Mouse (Mus musculus): ENCODE data around the gene Terf2.
A peak's percentile ranks its signal among the peaks of the same experiment; 100 is the strongest.

The Terf2 gene

GRCm38 (mm10) chr8:107096366-107097036 lies at the start of gene Terf2:
Gene Terf2, minus strand, starts transcription at chr8:107096547.
- peak; percentile 97 for DNase-seq

GRCm38 (mm10) chr8:107143501-107143900 lies 47.2 kb upstream of the Terf2 start:
- no peak for DNase-seq

GRCm38 (mm10) chr8:107142539-107142938 lies 46.2 kb upstream of the Terf2 start:
- no peak for DNase-seq

GRCm38 (mm10) chr8:107139704-107140470 lies 43.5 kb upstream of the Terf2 start:
- DNase-seq: no peak

GRCm38 (mm10) chr8:107138338-107138737 lies 42.0 kb upstream of the Terf2 start:
- no peak for DNase-seq

- no peak for DNase-seq
Measured at GRCm38 (mm10) chr8:107137591-107137990, 41.2 kb upstream of the Terf2 start.

GRCm38 (mm10) chr8:107136003-107136612 lies 39.8 kb upstream of the Terf2 start:
- no peak for DNase-seq

- DNase-seq: no peak
Measured at GRCm38 (mm10) chr8:107133881-107134280, 37.5 kb upstream of the Terf2 start.

GRCm38 (mm10) chr8:107132581-107133491 lies 36.5 kb upstream of the Terf2 start:
- no peak for DNase-seq

- no peak for DNase-seq
Measured at GRCm38 (mm10) chr8:107130028-107130427, 33.7 kb upstream of the Terf2 start.

- no peak for DNase-seq
Measured at GRCm38 (mm10) chr8:107129171-107130025, 33.1 kb upstream of the Terf2 start.

GRCm38 (mm10) chr8:107124343-107124742 lies 28.0 kb upstream of the Terf2 start:
- no peak for DNase-seq

GRCm38 (mm10) chr8:107123063-107123614 lies 26.8 kb upstream of the Terf2 start:
- no peak for DNase-seq

- DNase-seq: no peak
Measured at GRCm38 (mm10) chr8:107121681-107122291, 25.4 kb upstream of the Terf2 start.

GRCm38 (mm10) chr8:107120806-107121205 lies 24.5 kb upstream of the Terf2 start:
- no peak for DNase-seq

- DNase-seq: peak; percentile 21
Measured at GRCm38 (mm10) chr8:107119412-107119811, 23.1 kb upstream of the Terf2 start.

GRCm38 (mm10) chr8:107118803-107119233 lies 22.5 kb upstream of the Terf2 start:
- DNase-seq: no peak

GRCm38 (mm10) chr8:107117019-107117418 lies 20.7 kb upstream of the Terf2 start:
- DNase-seq: no peak

- DNase-seq: peak; percentile 88
Measured at GRCm38 (mm10) chr8:107116023-107116422, 19.7 kb upstream of the Terf2 start.

- no peak for DNase-seq
Measured at GRCm38 (mm10) chr8:107115008-107115320, 18.6 kb upstream of the Terf2 start.

Data from cerebellum, adult 8-10 months (tissue).